Mouse (Mus musculus) liver, embryonic 14.5 days (tissue): Measurements from ENCODE around the gene Il17rb.

ENCODE experiments used
- CTCF ChIP-seq: IDR thresholded peaks from 2 replicates; pipeline ENCODE4 v1.5.1; 2016; ENCODE audit warnings: antibody characterized with exemption, low read depth, control low read depth
- EP300 ChIP-seq: IDR thresholded peaks from 2 replicates; pipeline ENCODE4 v1.6.1; 2016; ENCODE audit warnings: antibody characterized with exemption, low read depth

GRCm38 (mm10) chr14:30019792-30020575 is 11.3 kb upstream of the Il17rb start:
- TF ChIP-seq CTCF, result no peak
- no peak for TF ChIP-seq EP300
